Mouse (Mus musculus) embryonic fibroblast, embryonic 13.5 days (primary cell): ENCODE results near the gene Pdgfc.

ENCODE experiments used
- CTCF ChIP-seq: IDR thresholded peaks from 2 replicates; pipeline ENCODE4 v1.5.1; 2011; ENCODE audit warnings: mild to moderate bottlenecking, control low read depth, low read length, moderate library complexity, borderline replicate concordance; ENCODE audit not compliant: insufficient read depth
- POLR2A ChIP-seq: IDR thresholded peaks from 2 replicates; pipeline ENCODE4 v1.6.1; 2011; ENCODE audit warnings: low read depth, mild to moderate bottlenecking, control low read depth, low read length, moderate library complexity

DNA sequence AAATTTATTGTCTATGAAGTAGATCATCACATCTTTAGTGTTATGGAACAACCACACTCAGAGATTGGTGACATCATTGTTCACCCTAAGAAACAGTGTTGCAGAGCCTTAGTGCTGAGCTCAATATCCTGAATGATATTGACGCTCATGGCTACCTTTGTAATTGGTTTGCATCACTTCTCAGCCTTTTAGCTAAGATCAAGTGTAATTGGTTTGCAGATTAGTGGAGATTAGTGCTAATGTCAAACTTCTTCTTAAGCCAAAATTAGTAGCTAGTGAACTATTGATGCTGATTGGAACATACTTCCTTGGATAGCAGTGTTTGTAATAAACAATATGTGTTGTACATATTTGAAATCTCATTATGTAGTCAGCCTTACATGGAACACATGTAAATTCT, 85.5 kb downstream of the Pdgfc start:
- TF ChIP-seq POLR2A (no peak), CTCF (no peak)
